Mouse (Mus musculus) lung, postnatal 14 days (tissue): ENCODE measurements around the gene Sars.

ENCODE experiments used
- DNase-seq: peaks from one replicate; pipeline ENCODE4 v3.0.0; 2021

Gene Sars

DNA sequence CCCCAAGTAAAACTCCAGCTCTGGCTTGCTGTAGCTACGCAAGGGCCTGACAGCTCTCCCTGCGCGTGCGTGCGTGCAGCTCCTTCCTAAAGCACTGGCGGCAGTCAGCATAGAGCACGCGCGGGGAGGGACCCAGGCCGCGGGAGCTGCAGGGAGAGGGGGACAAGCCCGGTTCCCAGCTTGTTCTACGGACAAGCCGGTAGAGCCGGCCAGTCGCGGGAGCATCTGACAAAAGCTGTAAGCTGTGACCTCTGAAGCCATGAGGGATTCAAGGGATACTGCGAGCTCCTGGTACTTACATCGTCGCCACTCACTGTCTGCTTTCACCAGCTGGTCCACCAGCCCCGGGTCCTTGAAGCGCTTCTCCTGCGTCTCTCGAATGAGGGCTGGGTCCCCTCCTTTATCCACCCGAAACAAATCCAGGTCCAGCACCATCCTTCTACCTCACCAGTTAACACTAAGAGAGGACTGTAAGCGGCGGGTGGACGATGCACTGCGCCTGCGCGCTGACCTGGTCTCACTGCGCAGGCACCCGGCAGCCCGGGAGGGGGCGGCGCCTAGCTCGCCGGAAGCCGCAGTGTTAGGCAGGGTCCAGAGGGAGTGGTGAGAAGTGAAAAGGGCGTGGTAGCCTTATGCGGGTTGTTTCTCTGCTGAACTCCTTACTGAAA lies at the start of gene Sars:
Gene Sars (minus strand): TSS at position 512 of the 668 bp plus-strand sequence.
- DNase-seq: peak; percentile 95

DNA sequence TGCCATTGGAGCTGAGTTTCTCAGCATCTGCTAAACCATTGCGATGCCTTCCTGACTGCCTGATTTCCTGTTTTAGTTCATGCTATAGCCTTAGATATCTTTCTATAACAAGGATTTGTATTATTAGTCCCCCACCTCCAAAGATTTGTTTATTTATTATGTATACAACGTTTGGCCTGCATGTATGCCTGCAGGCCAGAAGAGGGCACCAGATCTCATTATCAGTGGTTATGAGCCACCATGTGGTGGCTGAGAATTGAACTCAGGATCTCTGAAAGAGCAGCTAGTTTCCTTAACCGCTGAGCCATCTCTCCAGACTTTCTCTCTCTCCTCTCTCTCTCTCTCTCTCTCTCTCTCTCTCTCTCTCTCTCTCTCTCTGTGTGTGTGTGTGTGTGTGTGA lies 45.0 kb upstream of the Sars start:
- DNase-seq: no peak

DNA sequence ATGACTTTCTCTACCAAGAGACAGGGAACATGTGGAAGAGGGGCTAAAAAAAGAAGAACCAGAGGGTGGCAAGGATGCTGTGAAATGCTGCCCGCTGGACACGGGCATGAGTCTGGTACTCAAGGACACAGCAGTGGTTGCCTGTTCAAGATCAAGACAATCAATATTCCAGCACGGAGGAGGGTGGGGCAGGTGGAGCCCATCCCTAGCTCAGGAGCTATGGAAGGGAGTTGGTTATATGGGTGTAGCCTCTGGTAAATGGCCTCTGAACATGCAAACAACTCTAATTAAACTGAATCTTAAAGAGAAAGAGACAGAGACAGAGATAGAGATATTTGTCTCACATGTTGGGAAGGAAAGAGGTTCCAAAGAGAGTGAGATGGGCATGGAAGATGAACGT lies 39.7 kb upstream of the Sars start:
- no peak for DNase-seq

GRCm38 (mm10) chr3:108478800-108479199 lies 33.8 kb upstream of the Sars start:
- no peak for DNase-seq

DNA sequence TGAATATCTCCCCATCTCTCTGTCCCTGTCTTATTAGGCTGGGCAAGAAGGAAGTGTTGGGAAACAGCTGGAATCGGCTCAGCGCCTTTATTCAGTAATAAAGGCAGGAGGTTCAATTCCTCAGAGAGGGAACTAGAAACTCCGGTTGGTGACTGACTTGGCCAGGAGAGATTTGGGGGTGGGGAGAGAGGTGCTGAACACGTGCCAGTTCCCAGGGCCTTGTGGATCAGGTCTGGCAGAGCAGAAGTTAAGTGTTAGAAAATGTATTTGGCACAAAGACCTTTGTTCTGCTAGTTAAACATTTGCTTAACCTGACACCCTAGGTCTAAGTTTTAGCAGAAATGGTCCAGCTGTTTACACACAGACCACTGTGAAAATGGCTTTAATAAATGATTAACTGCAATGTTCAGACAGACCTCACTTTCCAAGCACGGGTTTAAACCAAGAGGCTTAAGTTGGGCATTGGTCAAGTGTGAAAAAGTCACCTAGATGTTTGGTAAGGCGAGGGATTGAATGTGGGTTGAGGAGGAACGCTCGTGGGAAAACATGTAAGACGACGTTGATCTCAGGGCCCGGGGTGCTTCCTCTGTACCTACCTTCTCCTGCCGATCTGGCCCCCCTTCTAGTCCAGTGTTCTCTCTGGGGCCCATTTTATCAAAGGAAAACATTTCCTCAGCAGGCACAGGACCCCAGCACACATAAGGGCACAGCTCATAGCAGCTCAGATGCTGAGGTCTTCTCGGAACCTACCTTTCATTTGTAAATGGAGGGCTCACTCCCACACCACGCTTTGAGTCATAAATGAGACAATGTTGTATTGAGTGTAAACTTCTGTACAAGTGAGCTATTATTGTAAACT lies 32.0 kb upstream of the Sars start:
- DNase-seq: peak; percentile 65

DNA sequence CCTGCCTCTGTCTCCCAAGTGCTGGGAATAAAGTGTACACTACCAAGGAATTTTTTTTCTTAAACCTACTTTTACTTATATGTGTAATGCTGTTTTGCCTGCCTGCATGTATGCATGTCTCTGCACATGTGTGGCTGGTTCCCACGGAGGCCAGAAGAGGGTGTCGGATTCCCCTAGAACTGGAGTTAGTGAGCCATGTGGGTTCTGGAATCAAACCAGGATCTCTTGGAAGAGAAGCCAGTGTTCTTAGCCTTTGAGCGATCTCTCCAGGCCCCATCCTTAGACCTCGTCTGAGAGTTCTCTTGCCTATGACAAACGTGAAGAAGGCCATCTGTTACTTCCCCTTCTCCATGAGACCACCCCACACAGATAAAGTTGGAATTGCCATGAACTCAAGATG lies 30.5 kb upstream of the Sars start:
- no peak for DNase-seq

- no peak for DNase-seq
These were observed 30.0 kb upstream of the Sars start for GRCm38 (mm10) chr3:108474969-108475368.

DNA sequence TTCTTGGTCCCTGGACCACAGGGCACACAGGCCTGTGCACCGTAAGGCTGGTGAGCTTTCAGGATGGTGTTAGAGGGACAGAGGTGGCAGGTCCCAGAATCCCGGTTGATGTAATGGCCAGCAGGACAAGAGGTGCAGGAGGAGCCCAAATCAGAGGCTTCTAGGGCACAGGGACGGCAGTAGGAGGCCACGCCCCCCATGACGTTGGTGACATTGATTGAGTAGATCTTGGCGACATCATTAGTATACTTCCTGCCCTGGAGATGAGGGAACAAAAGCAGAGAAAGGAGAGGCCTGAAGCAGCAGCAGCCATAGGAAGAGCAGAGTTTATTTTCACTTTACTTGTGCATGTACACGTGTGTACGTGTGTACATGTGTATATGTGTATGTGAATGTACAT lies 22.8 kb upstream of the Sars start:
- peak; percentile 11 for DNase-seq

DNA sequence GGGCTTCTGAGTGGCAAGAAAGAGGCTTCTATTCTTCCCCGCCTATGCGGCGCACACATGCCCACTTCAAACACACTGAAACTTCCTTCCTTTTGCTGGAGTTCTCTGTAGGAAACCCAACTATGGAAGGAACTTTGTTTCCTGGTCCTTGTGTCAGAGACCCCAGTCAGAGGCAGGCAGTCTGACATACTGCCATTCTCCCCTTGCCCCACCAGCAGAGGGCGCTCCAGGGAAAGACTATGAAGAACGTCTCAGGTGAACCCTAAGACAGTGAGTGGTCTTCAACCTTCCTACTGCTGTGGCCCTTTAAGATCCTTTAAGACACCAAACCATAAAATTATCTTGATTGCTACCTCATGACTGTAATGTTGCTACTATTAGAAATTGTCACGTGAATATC lies 21.4 kb upstream of the Sars start:
- DNase-seq: peak; percentile 73

- DNase-seq: peak; percentile 39
These were observed 13.9 kb upstream of the Sars start for GRCm38 (mm10) chr3:108458866-108459265.

- DNase-seq: no peak
These were observed 13.4 kb upstream of the Sars start for GRCm38 (mm10) chr3:108458380-108458779.

DNA sequence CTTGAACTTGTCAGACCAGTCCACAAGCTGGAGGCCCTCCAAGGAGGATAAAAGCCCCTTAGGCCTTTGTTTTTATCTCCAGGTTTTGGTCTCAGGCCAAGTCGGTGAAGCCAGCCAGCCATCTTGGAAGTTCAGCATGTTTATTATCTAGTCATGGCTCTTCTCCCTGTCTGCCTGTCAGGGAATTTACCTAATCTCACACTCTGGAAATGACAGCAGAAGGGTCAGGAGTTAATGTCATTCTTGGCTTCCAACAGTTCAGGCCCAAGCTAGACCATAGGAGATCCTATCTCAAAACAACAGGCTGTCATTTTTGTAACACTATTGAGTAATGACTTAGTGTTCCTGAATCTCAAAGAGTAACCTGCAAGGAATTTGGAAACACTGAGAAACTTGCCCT lies 9.2 kb upstream of the Sars start:
- no peak for DNase-seq

GRCm38 (mm10) chr3:108451969-108452368 lies 7.0 kb upstream of the Sars start:
- no peak for DNase-seq

DNA sequence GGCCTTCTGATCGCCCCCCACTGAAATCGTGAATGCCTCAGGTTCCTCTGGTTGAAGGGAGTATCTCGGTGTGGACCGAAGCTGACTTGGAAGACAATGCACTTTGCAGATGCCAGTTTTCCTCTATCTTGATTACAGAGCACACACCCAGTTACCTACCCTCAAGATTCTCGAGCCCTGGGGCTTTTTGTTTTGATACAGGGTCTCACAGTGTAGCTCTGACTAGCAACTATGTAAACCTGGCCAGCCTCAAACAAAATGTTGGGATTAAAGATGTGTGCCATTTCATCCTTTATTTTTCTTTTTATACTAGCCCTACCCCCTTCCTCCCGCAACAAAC lies 327 bp upstream of the Sars start:
- DNase-seq: no peak

- peak; percentile 47 for DNase-seq
These were observed 980 bp downstream of the Sars start for GRCm38 (mm10) chr3:108444029-108444428.

GRCm38 (mm10) chr3:108436380-108436714 lies 8.7 kb downstream of the Sars start:
- DNase-seq: no peak

DNA sequence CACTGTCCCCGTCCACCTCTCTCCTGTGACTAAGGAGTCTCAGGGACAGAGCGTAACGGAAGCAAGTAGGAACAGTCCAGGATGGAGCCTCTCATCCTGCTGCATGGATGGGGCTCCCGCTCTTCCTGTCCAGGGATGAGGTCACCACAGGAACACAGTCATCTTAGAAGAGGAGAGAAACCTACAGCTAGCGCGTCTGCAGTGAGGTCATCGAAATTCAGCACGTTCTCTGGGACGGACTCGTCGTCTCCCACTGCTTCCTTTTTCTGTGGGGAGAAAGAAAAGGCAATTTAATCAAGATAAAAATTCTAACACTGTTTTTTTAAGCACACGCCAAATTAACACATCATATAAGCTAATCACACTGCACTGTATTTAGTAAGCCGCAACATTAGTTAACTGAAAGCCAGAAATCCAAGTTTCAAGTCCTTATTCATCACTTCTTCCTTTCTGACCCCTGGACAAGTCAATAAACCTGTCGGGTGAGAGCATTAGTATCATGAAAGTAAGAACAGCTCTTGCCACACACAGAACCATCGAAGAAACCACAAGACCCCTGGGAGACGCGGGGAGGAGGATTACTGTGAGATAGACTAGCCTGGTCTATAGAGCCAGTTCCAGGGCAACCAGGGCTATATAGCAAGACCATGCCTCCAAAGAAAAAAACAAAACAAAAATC lies 9.2 kb downstream of the Sars start:
- no peak for DNase-seq

GRCm38 (mm10) chr3:108433881-108434495 lies 11.0 kb downstream of the Sars start:
- DNase-seq: no peak

GRCm38 (mm10) chr3:108433188-108433880 lies 11.7 kb downstream of the Sars start:
- DNase-seq: no peak

- DNase-seq: no peak
These were observed 12.3 kb downstream of the Sars start for GRCm38 (mm10) chr3:108432542-108433187.

DNA sequence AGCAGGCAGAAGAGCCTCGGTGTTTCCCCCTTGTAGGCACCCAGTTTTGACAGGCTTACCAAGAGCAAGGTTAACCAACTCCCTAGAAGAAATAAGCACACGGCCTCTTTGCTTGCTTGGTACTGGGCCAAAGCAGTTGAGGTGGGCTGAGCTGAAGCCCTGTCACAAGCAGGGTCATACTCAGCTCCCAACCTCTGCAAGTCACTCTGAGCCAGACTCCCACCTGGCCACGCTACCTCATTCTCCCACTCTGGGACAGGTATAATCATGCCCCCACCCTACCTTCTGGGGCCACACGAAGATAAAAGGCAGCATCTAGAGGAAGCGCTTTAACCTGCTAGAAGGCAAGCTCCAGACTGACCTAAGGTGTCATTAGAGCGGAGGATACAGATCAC lies 19.4 kb downstream of the Sars start:
- no peak for DNase-seq

DNA sequence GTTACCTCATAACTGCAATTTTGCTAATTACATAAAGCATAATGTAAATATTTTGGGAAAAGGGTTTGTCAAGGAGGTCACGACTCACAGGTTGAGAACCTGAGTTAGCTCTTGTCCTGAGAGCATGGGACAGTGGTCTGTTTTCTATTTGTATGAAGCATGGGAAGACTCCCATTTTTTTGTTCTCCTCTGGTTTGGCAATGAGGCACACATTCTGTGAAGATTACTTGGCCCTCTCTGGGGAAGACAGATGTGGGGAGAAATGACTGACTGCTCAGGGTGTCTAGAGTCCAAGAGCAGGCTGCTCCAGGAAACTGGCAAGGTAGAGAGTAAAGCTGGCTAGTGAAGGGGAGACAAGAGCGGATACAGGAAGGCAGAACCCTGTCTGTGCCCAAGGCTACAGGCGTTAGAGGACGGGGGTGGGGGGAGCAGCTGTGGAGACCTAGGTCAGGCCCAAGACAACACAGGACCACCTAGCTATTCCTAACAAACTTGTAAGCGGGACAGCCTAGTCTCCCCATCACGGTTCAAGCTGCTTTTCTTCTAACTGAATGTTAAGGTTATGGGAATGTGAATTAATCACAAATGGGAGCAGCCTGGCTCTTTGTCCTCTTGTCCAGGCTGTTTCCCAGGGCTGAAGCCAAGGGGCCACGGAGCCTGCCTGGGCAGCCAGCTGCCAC lies 19.9 kb downstream of the Sars start:
- DNase-seq: no peak
